Mouse (Mus musculus) spleen, adult 2 months (tissue): ENCODE measurements around the gene Stac3.

Experiments used
- CTCF ChIP-seq: fragments of 200-500 bp; IDR thresholded peaks from 2 replicates; pipeline ENCODE4 v1.5.1; 2011; ENCODE audit warnings: mild to moderate bottlenecking, inconsistent platforms; ENCODE audit not compliant: insufficient read depth, insufficient read length, insufficient replicate concordance; ENCODE audit errors: extremely low read depth
- POLR2A ChIP-seq: fragments of 200-500 bp; IDR thresholded peaks from 2 replicates; pipeline ENCODE4 v1.6.1; 2011; ENCODE audit warnings: low read depth, low read length, inconsistent platforms

- TF ChIP-seq CTCF (no peak), POLR2A (no peak)
These were observed 2.0 kb upstream of the Stac3 start for GRCm38 (mm10) chr10:127499516-127499915.
